12 mouse cellular contexts compared by ENCODE assay signal in the genomic region with DNA sequence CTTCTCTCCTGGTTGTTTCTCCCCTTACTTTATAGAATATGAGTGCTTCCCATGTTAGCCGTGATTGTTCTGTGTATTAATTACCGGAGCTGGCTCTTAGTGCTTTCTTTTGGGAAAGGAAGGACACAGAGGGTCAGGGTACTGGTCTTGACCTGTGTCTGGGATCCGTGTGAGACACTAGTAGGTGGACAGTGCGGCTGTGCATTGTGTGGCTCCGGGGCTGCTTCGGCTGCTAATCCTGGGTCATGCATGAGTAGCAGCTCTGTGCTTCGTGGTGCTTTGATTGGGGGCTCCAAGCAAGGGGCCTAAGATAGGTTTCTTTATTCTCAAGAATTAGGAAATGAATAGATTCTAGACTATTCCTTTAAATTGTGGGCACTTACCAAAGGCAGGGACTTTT.
DNase-seq lines count a peak whose midpoint lies in the region; ATAC-seq and TF ChIP-seq lines count a peak whose summit lies in the region.
"Had no signal": no experiment of that assay in that cellular context is flagged by ENCODE, and none has a peak within 500 bp of the region (broad histone marks: within the 10 kb centered on the region; RNA-seq: fewer than 3 reads in every experiment).

No protein-coding gene starts in this region.

- TF ChIP-seq CTCF in thymus, adult 2 months (IDR thresholded peaks at IDR 0.05; ENCODE audit: borderline replicate concordance, control insufficient read depth, extremely low read depth, insufficient read depth, low read length, poor library complexity) = no peak

- no peak overlapping the region for H3K4me2 ChIP-seq in neural tube, embryonic 11.5 days (ENCODE audit: low read depth)
- no peak overlapping the region for H3K4me2 ChIP-seq in midbrain, embryonic 14.5 days (ENCODE audit: low read length)
- H3K4me2 ChIP-seq: liver, embryonic 15.5 days had no signal

- H3K27me3 ChIP-seq in heart, embryonic 10.5 days (ENCODE audit: insufficient read depth, poor library complexity, severe bottlenecking) = no peaks in the 10 kb centered on the region
- H3K27me3 ChIP-seq in neural tube, embryonic 11.5 days (ENCODE audit: control insufficient read depth, insufficient read depth, low read length) = no peaks in the 10 kb centered on the region
- no peaks in the 10 kb centered on the region for H3K27me3 ChIP-seq in midbrain, embryonic 14.5 days (ENCODE audit: control insufficient read depth, insufficient read depth, low read length)
- no peaks in the 10 kb centered on the region for H3K27me3 ChIP-seq in thymus, adult 2 months (ENCODE audit: control insufficient read depth, insufficient read depth, low read length)
- H3K27me3 ChIP-seq: liver, embryonic 15.5 days had no signal

- no peaks in the 10 kb centered on the region for H3K36me3 ChIP-seq in heart, embryonic 10.5 days
- H3K36me3 ChIP-seq in neural tube, embryonic 11.5 days (ENCODE audit: control insufficient read depth, insufficient read depth, low read length) = no peaks in the 10 kb centered on the region
- no peaks in the 10 kb centered on the region for H3K36me3 ChIP-seq in midbrain, embryonic 14.5 days (ENCODE audit: control insufficient read depth, insufficient read depth, low read length)
- no peaks in the 10 kb centered on the region for H3K36me3 ChIP-seq in thymus, adult 2 months (ENCODE audit: control insufficient read depth, insufficient read depth, low read length)
- H3K36me3 ChIP-seq: liver, embryonic 15.5 days had no signal

- TF ChIP-seq POLR2A in thymus, adult 2 months (IDR thresholded peaks at IDR 0.05; ENCODE audit: control insufficient read depth, extremely low read depth, insufficient read depth, low read length, poor library complexity) = no peak

- H3K9me3 ChIP-seq in heart, embryonic 10.5 days = no peaks in the 10 kb centered on the region
- no peaks in the 10 kb centered on the region for H3K9me3 ChIP-seq in neural tube, embryonic 11.5 days (ENCODE audit: control insufficient read depth, low read length)
- H3K9me3 ChIP-seq in midbrain, embryonic 14.5 days (ENCODE audit: control insufficient read depth, low read length) = no peaks in the 10 kb centered on the region
- H3K9me3 ChIP-seq: liver, embryonic 15.5 days had no signal

- no peak for DNase-seq in heart, embryonic 10.5 days (ENCODE audit: low spot score)
- no peak for DNase-seq in heart, adult 18-20 months
- DNase-seq in neural tube, embryonic 11.5 days (ENCODE audit: low spot score) = no peak
- no peak for DNase-seq in neural tube, embryonic 10.5 days (ENCODE audit: extremely low spot score, low spot score)
- DNase-seq in midbrain, embryonic 14.5 days = peak; percentile 34
- DNase-seq in thymus, adult 2 months = no peak
- DNase-seq in cerebellum, adult 8-10 months = no peak
- DNase-seq: cerebellum, postnatal 25 days; lung, postnatal 10 days; thymus, postnatal 4 days had no signal

- H3K27ac ChIP-seq in heart, embryonic 10.5 days = 0 out of 2 replicates have a peak overlapping the region, but pooled peaks have one; percentile 42
- H3K27ac ChIP-seq in neural tube, embryonic 11.5 days (ENCODE audit: low read depth, low read length) = peak overlapping the region; percentile 58; the same call in 1 of the 2 replicates
- H3K27ac ChIP-seq in midbrain, embryonic 14.5 days (replicated peaks; ENCODE audit: low read depth, low read length) = peak overlapping the region; percentile 14
- H3K27ac ChIP-seq in thymus, adult 2 months (ENCODE audit: control insufficient read depth, insufficient read depth, low read length) = no peak overlapping the region

- ATAC-seq in neural tube, embryonic 11.5 days (ENCODE audit: insufficient read depth, low FRiP score, low TSS enrichment) = no peak
- ATAC-seq in midbrain, embryonic 14.5 days (ENCODE audit: low FRiP score, low TSS enrichment) = no peak

- H3K9ac ChIP-seq in neural tube, embryonic 11.5 days (ENCODE audit: low read length) = no peak overlapping the region
- H3K9ac ChIP-seq in midbrain, embryonic 14.5 days (replicated peaks; ENCODE audit: low read length) = no peak overlapping the region
- H3K9ac ChIP-seq: liver, embryonic 15.5 days had no signal

- WGBS in heart, embryonic 10.5 days = 84% methylated on average over 7 of the region's 7 CpGs
- 59% methylated on average over 7 of the region's 7 CpGs for WGBS in neural tube, embryonic 11.5 days
- WGBS in midbrain, embryonic 14.5 days = 7% methylated on average over 7 of the region's 7 CpGs
- 95% methylated on average over 7 of the region's 7 CpGs for WGBS in thymus, adult 2 months

- peaks cover 70% of the 10 kb centered on the region for H3K4me1 ChIP-seq in heart, embryonic 10.5 days
- H3K4me1 ChIP-seq in neural tube, embryonic 11.5 days (ENCODE audit: control insufficient read depth, insufficient read depth, low read length) = peaks cover 16% of the 10 kb centered on the region
- peaks cover 20% of the 10 kb centered on the region for H3K4me1 ChIP-seq in midbrain, embryonic 14.5 days (ENCODE audit: control insufficient read depth, insufficient read depth, low read length)
- H3K4me1 ChIP-seq in thymus, adult 2 months (replicated peaks; ENCODE audit: control insufficient read depth, insufficient read depth, low read length) = no peaks in the 10 kb centered on the region

- no peak overlapping the region for H3K4me3 ChIP-seq in heart, embryonic 10.5 days
- H3K4me3 ChIP-seq in neural tube, embryonic 11.5 days (ENCODE audit: low read depth, low read length) = no peak overlapping the region
- H3K4me3 ChIP-seq in midbrain, embryonic 14.5 days (replicated peaks; ENCODE audit: low read depth, low read length) = no peak overlapping the region
- H3K4me3 ChIP-seq in thymus, adult 2 months (ENCODE audit: control insufficient read depth, insufficient read depth, low read length) = no peak overlapping the region
- H3K4me3 ChIP-seq: heart, adult 2 months; liver, embryonic 15.5 days had no signal
